Mouse (Mus musculus) C2C12 (cell line): ENCODE results near the gene Mymx. TPM values are rescaled to one million over a fixed set of nuclear protein-coding genes. Genes with fewer than 3 reads are reported as not detected.
A peak's percentile ranks its signal among the peaks of the same experiment; 100 is the strongest.

Experiments
- H3K27me3 ChIP-seq: one replicate; pipeline ENCODE4 v1.6.1; 2011; ENCODE audit not compliant: control insufficient read depth, insufficient read depth, insufficient read length
- H3K36me3 ChIP-seq: one replicate; pipeline ENCODE4 v1.6.1; 2011; ENCODE audit not compliant: control insufficient read depth, insufficient read depth
- H3K4me3 ChIP-seq: one replicate; pipeline ENCODE4 v1.5.1; 2011; ENCODE audit warnings: mild to moderate bottlenecking, control low read depth; ENCODE audit not compliant: poor library complexity, insufficient read depth, severe bottlenecking
- H3K79me2 ChIP-seq: one replicate; pipeline ENCODE4 v1.6.1; 2011; ENCODE audit not compliant: control insufficient read depth, insufficient read depth
- H3K79me3 ChIP-seq: one replicate; pipeline ENCODE4 v1.6.1; 2011; ENCODE audit warnings: low read depth, control low read depth
- H3ac ChIP-seq: one replicate; pipeline ENCODE3; 2011; ENCODE audit warnings: low read depth; ENCODE audit not compliant: control insufficient read depth, insufficient read length
- CEBPB ChIP-seq: IDR thresholded peaks from one replicate; pipeline ENCODE4 v1.6.1; 2011; ENCODE audit warnings: low read depth, mild to moderate bottlenecking, control low read depth, moderate library complexity
- CTCF ChIP-seq: IDR thresholded peaks from one replicate; pipeline ENCODE4 v1.5.1; 2011; ENCODE audit not compliant: control insufficient read depth, insufficient read depth, insufficient read length
- FOSL1 ChIP-seq: IDR thresholded peaks from one replicate; pipeline ENCODE4 v1.8.0; 2011; ENCODE audit warnings: mild to moderate bottlenecking, low read length; ENCODE audit not compliant: poor library complexity, insufficient read depth, severe bottlenecking
- MAX ChIP-seq: IDR thresholded peaks from one replicate; pipeline ENCODE4 v1.6.1; 2011; ENCODE audit warnings: mild to moderate bottlenecking, control low read depth
- MYOD1 ChIP-seq: IDR thresholded peaks from one replicate; pipeline ENCODE4 v1.6.1; 2011; ENCODE audit warnings: low read depth; ENCODE audit not compliant: control insufficient read depth, insufficient read length
- MYOG ChIP-seq: IDR thresholded peaks from one replicate; pipeline ENCODE4 v1.6.1; 2011; ENCODE audit not compliant: control insufficient read depth, insufficient read length; ENCODE audit errors: extremely low read depth
- USF1 ChIP-seq: IDR thresholded peaks from one replicate; pipeline ENCODE4 v1.6.1; 2011; ENCODE audit warnings: low read depth, mild to moderate bottlenecking, control low read depth, moderate library complexity
- polyA plus RNA-seq: library from polyadenylated mRNA; unstranded; fragments of >200 nt; fragmentation: generic; extraction: Trizol; gene quantifications from one replicate; pipeline ENCODE4 v1.2.1, GENCODE M21; 2012; ENCODE audit warnings: missing spikeins

The Mymx gene
- polyA plus RNA-seq, 1 experiment: 1.7 TPM

- Histone ChIP-seq H3K4me3 (no peak overlapping the region), H3K79me2 (no peaks in the 10 kb centered on the region), H3K27me3 (no peaks in the 10 kb centered on the region), H3K36me3 (peaks cover 14% of the 10 kb centered on the region), H3ac (no peak overlapping the region), H3K79me3 (no peaks in the 10 kb centered on the region)
- TF ChIP-seq MYOD1: peak; percentile 56
- TF ChIP-seq MAX: no peak
- TF ChIP-seq FOSL1: no peak
- no peak for TF ChIP-seq MYOG
- no peak for TF ChIP-seq USF1
- no peak for TF ChIP-seq CTCF
- no peak for TF ChIP-seq CEBPB
Observed at GRCm38 (mm10) chr17:45580958-45581477, 20.9 kb downstream of the Mymx start.

GRCm38 (mm10) chr17:45579554-45579953 is 22.3 kb downstream of the Mymx start:
- Histone ChIP-seq H3K27me3 (no peaks in the 10 kb centered on the region), H3K79me2 (peaks cover 2% of the 10 kb centered on the region)
- no peak for TF ChIP-seq FOSL1
- no peak for TF ChIP-seq CTCF
- TF ChIP-seq MYOG: no peak
- TF ChIP-seq CEBPB: no peak
- TF ChIP-seq MAX: no peak
- TF ChIP-seq MYOD1: no peak
- TF ChIP-seq USF1: no peak

DNA sequence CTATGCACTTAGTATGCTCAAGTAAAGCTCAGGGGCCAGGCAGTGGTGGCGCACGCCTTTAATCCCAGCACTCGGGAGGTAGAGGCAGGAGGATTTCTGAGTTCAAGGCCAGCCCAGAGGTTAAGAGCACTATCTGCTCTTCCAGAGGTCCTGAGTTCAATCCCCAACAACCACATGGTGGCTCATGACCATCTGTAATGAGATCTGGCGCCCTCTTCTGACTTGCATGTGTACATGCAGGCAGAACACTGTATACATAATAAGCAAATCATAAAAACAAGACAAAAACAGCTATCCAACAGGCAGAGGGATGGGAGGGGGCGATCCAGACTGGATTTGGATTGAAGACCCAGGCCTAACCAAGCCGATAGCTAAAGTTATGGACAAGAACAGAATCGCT is 23.1 kb downstream of the Mymx start:
- H3K79me3 ChIP-seq: no peaks in the 10 kb centered on the region
- no peak overlapping the region for H3ac ChIP-seq
- H3K36me3 ChIP-seq: peaks cover 6% of the 10 kb centered on the region
- no peaks in the 10 kb centered on the region for H3K27me3 ChIP-seq
- no peak for TF ChIP-seq CEBPB
- no peak for TF ChIP-seq MYOG
- TF ChIP-seq MAX: no peak
- TF ChIP-seq USF1: no peak
- no peak for TF ChIP-seq FOSL1
- no peak for TF ChIP-seq MYOD1
- no peak for TF ChIP-seq CTCF
- peaks cover 9% of the 10 kb centered on the region for H3K79me2 ChIP-seq
- H3K4me3 ChIP-seq: no peak overlapping the region

More at GRCm38 (mm10) chr17:45579554-45579953, 22.3 kb downstream of the Mymx start:
- Histone ChIP-seq H3K36me3 (peaks cover 8% of the 10 kb centered on the region), H3K4me3 (no peak overlapping the region), H3ac (no peak overlapping the region), H3K79me3 (no peaks in the 10 kb centered on the region)

DNA sequence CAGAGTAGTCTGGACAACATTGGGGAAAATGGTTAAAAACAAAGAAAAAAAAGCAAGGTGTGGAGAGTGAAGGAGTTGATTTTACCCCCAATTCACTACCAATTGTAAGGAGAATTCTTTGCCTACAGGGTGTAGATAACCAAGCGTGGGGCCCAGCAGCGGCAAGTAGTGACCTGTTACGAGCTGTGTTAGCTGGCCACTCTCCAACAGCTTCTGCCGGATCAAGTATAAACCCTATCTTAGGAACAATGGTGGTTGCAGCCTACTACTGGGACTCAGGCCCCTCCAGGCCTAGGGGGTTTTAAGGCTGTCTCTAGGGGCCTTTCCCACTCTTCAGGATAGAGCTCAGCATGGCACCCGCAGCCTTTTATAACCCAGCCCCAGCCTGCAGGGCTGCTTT is 23.7 kb downstream of the Mymx start:
- H3K79me2 ChIP-seq: peaks cover 15% of the 10 kb centered on the region
- peaks cover under 1% of the 10 kb centered on the region for H3K36me3 ChIP-seq

DNA sequence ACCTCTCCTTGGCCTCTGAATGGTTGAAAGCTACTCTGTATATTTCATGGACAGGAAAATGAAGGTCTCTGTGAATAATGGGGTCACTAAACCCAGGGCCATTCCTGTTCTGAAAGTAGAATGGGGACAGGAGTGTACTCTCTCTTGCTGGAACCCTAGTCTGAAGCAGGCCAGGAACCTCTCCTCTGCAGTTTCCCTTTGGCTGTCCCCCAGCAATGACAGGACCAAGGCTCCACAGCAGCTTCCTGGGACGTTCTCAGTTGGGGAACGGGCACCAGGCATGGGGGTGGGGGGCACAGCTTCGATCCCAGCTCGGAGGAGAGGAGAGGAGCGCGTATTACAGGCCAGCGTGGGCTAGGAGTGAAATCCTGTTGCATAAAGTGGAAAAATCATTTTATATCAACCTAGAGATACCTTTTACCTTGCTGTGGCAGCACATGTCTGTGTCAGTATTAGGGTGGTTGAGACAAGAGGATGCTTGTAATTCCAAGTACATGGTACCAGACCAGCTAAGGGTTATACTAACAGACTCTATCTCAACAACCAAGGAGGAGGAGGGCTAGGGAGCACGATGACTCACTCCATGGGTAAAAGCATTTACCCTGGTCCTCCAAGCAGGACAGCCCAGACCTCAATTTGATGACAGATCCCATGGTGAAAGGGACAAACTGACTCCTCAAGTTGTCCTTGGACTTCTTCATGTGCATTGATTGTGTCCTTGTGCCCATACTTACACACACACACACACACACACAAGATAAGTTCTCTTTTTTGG is 26.6 kb downstream of the Mymx start:
- H3K4me3 ChIP-seq: no peak overlapping the region
- peaks cover 21% of the 10 kb centered on the region for H3K36me3 ChIP-seq
- H3K79me3 ChIP-seq: peaks cover 28% of the 10 kb centered on the region
- H3ac ChIP-seq: no peak overlapping the region
- H3K79me2 ChIP-seq: peaks cover 44% of the 10 kb centered on the region
- TF ChIP-seq CTCF (no peak), CEBPB (no peak), USF1 (no peak), MYOD1 (no peak), MYOG (no peak), FOSL1 (no peak), MAX (no peak)
- H3K27me3 ChIP-seq: no peaks in the 10 kb centered on the region

More for the DNA sequence above, 23.7 kb downstream of the Mymx start:
- Histone ChIP-seq H3K4me3 (no peak overlapping the region), H3ac (no peak overlapping the region), H3K79me3 (no peaks in the 10 kb centered on the region), H3K27me3 (no peaks in the 10 kb centered on the region)
- TF ChIP-seq FOSL1 (no peak), MYOG (no peak), CTCF (no peak)
